Mouse (Mus musculus): Measurements from ENCODE around the gene Lmtk2.

Lmtk2 gene

GRCm38 (mm10) chr5:144221305-144221704 lies 121.1 kb downstream of the Lmtk2 start:
- DNase-seq, result no peak

GRCm38 (mm10) chr5:144222811-144223502 lies 122.7 kb downstream of the Lmtk2 start:
- DNase-seq, result peak; percentile 26

- peak; percentile 94 for DNase-seq
These were observed 123.2 kb downstream of the Lmtk2 start, which contains the start of gene Tecpr1 for GRCm38 (mm10) chr5:144223503-144223862. TSS of gene Tecpr1 (minus strand) at chr5:144223615.

GRCm38 (mm10) chr5:144223899-144224816 lies 123.9 kb downstream of the Lmtk2 start:
- no peak for DNase-seq

GRCm38 (mm10) chr5:144226220-144226619 lies 126.0 kb downstream of the Lmtk2 start:
- DNase-seq, result no peak

- DNase-seq, result no peak
These were observed 130.0 kb downstream of the Lmtk2 start for GRCm38 (mm10) chr5:144230216-144230615.

GRCm38 (mm10) chr5:144231410-144231809 lies 131.2 kb downstream of the Lmtk2 start:
- DNase-seq, result no peak

GRCm38 (mm10) chr5:144232531-144232930 lies 132.3 kb downstream of the Lmtk2 start:
- no peak for DNase-seq

GRCm38 (mm10) chr5:144234222-144234621 lies 134.0 kb downstream of the Lmtk2 start:
- DNase-seq, result no peak

- no peak for DNase-seq
These were observed 134.5 kb downstream of the Lmtk2 start for GRCm38 (mm10) chr5:144234714-144235113.
